Mouse (Mus musculus): ENCODE measurements at regions not wholly inside any gene's neighbourhood (a gene's known extent, or its start where the extent isn't known, plus 50 kb on each side); places are given as distances from the start of the nearest gene placed in this dataset.

DNA sequence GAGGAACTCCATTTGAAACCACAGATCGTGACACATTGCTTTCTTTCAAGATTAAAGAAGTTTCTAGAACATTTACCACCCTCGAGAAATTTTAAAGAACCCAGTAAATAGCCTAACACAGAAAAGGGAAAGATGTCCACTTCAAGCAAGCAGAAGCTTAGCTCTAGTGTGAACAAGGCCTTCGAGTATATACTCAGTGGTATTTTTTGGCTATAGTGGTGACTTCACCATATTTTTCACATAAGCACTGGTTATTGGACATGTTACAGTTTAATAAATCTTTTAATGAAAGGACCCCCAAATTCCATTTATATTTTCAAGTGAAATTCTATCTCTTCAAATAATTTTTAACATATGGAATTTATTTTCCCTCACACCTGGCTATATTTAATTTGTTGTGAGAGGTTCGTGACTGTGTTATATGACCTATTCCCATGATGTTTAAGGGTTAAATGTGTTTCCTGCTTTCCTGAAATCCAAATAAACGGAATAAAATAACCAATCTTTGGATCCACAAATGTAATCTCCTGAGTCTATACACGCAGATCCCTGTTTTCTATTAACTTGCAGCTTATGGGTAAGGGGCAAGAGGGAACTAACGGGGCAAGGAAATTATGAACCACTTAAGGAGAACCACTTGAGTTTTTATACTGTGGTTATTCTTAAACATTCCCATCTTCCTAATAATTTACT is 60.6 kb upstream of the Tas2r134 start:
- DNase-seq = no peak

DNA sequence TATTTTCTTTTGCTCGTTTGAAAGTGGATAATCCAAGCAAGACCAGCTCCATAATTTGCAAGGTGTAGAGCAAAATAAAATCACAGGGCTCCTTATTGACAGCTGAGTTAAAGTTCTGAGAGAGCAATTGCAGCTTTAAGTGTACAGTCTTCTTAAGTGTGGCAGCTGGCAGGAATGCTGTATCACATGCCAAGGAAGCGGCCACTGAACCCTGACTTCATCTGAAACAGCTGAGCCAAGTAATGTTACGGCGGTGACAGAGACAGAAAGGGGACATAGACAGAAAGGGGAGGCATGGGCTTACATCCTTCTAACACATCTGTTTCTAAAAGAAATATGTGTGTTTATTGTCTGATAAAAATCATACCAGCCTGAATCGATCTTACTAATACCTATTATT is 63.4 kb upstream of the Tas2r134 start:
- peak; percentile 9 to 22 for DNase-seq

DNA sequence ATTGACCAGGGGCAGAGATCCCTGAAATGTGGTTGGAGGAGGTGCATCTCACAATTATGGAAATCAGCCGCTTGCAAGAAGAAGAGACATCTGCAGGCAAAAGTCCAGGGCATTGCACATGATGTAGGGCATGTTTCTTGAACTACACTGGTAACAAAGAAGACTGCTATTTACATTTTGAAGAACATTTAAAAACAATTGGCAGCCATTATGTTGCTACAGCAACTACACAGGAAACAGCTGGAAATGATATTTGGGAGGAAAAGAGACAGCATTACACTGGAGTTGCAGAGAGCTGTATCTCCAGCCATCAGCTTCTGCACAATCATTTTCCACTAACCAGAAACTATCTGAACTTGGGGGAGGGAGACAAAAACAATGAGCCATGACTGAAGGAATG is 64.1 kb upstream of the Tas2r134 start:
- DNase-seq = no peak

DNA sequence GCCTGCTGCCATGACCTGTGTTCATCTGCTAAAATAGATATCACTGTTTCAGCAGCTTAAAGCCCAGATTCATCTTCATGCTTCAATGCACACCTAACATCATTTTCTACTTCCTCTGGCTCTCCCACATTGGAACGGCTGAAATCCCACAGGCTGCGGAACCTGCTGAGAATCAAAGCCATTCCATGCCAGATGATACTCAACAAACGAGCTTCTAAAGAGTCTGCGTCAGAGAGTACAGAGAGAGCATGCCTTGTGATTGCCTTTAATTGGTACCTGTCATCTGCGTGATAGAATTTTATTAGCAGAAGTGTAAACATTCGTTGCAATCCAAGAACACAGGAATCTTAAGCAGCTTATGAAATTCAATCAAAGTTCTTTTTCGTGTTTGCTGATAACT is 76.4 kb upstream of the Tas2r134 start:
- DNase-seq = peak; percentile 10 to 15

DNA sequence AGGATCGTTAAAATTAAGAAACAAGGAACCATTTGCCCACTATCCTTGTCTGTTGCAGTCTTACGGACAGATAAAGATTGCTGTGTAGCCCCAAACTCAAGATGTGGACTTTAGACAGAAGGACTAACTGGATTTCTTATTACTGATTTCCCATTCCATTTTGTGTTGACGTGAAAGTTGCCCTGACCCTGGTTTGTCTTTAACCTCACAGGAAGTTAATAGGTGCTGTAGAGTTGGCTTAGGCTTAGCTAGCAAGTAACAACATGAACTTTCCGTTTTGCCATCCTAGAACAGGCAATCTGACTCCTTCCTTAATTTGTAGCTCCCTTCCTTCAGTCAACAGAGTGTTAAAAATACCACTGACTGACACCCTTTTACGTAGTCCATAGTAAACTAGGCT is 78.2 kb upstream of the Tas2r134 start:
- DNase-seq = no peak

DNA sequence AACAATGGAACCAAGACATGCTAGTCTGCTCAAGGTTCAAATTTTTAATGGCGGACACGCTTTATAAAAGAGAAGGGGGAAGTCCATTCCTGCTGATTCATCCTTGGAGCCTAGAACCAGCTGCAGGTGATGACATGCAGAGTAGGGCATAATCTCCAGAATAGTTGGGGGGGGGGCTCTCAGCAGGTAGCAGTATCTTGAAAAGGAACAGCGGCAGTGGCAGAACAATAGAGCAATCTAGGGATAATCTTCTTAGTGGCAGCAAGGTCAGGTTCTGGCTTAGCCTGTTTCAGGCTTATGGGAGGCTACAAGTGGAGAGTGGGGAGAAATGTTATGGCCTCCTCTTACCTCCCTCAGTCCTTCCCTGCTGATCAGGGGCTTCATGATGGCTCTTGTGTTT is 81.1 kb upstream of the Tas2r134 start:
- no peak for DNase-seq

DNA sequence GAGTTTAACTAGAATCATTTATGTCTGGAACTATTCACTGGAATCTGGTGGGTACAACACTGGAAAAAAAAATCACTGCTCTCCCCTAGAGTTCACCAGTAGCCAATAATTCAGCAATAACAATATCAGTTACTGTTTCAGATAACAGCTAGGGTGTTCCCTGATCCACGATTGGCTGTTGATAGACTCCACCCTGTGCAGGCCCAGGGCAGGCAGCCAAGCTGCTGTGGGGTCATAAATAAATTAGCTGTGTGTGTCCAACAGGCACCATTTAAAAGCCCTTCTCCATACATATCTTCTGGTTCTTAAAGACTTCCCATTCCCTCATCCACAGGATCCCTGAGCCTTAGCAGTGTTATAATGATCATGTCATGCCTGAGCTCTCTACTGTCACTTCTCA is 83.4 kb upstream of the Tas2r134 start:
- peak in 1 of 2 experiments; percentile 6 for DNase-seq

DNA sequence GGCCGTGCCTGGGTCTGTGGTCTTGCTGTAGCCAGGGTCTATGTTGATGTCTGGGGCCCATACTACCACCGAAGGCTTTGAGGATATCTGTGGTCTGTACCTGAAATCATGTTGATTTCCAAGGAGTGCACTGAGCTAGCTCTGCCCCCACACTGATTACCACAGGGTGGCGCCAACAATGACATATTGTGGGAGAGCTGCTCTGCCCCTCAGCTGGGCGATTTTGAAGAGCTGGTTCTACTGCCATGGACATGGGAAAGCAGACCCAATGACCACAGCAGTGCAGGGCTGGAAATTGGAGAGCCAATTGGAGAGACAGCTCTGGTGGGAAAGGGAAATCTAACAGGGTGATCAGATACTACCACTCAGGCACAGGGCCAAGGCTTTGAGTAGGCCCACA is 85.0 kb upstream of the Tas2r134 start:
- peak; percentile 44 to 55 for DNase-seq

DNA sequence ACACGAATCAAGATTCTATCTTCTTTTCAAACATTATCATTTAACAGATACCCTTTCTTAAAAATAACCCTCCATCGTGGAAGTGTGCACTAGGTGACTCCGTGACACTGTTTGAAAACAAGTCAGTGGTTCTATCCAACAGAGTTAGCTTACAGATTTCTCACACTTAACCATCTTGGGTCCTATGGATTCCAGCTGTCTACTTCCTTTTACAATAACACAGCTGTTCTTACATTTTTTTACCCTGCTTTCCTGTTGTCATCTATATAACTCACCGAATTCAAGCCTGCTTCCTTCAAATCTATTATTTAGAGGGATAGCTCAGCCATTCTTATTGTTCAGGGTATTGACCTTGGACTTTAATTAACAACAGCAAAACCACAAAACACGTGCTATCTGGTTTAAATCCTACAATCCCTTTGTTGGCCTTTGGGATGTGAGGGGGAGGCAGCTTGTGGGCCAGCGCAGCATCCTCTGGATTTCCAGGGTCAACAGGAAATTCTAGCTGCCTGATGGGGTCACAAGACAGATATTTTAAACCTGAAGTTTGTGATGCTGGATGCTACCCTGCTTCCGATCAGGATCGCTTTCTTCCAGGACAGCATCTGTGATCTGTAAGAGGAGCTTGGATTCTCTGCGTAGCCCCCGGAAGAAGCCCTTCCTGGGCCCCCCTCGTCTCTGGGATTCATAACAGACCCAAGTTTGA is 94.4 kb upstream of the Tas2r134 start:
- no peak for DNase-seq

DNA sequence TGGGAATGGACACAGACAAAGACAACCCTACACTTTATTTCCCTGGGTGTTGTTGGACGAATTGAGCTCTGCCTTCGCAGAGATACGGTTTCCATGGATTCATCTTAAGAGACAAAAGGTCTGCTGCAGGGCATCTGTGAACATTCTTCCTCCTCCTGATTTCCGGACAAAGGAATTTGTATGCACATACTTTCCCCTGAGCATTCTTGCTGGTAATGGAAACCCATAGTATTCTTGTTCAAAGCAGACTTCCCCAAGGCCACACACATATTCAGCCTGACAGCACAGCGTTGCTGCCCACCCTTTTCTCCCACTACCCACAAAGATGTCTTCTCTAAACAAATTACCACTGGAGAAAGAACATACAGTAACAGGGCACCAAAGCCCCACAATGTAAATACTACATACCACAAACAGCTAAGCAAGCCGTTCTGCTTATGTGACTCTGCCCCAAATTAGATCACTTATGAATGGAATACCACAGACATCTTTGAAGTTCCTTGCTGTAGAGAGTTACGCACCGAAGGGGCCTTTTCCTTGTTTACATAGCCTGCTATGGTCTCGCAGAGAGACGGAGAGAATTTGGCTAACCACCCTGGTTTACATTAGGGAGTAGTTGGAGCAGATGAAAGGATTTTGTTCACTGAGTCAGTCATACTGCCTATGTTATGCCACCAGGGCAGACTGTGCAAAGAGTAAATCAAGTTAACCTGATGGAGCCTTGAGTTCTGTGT is 96.0 kb upstream of the Tas2r134 start:
- DNase-seq = no peak

DNA sequence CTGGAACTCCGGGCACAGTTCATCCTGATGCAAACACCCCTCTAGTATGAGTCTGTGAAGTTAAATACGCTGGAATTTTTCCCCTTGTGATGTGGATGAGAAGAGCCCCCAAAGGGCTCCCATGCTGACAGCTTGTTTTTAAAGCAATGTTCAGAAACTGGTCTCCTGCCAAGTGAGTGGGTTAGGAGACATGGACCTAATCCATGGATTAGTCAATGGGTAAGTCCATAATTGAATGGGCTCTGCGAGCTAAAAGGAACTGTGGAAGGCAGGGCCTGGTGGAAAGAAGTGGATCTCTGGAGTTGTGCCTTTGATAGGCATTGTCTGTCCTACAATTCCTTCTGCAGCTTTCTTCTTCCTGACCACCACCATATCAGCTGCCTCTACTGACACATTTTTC is 104.5 kb upstream of the Tas2r134 start:
- no peak for DNase-seq

DNA sequence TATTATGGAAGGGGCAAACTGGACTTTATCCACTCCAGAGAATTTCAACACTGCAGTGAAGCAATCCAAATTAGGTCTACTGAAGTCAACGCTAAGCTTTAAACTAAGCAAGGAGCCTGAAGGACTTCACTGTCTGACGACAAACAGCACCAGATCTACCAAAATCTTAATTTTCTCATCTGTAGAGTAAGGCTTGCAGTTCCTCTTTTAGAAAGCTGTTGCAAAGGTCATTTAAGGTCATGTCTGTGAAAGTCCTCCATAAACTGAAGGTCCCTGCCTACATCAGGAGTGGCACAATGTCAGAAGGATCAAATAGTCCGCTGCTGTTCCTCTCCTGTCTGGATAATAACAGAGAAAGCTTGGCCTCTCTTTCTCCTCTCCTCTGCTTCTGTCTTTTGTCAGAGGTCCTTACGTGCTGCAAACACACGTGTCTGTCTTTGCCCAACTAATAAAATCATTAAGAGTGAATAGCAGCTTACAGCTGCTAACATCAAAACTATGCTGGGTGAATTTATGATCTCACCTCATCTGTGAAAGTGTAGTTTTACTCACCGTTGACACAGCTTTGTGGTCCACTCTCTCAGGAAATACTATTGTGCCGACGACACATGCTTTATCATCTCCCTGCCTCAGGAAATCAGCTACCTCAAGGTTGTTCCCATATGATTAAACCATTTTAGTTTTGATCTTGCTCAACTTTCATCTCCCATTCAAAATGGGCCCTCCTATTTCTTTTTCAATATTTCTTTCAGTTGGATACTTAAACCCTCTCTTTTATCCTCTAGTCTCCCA is 117.9 kb upstream of the Tas2r134 start:
- DNase-seq = no peak

DNA sequence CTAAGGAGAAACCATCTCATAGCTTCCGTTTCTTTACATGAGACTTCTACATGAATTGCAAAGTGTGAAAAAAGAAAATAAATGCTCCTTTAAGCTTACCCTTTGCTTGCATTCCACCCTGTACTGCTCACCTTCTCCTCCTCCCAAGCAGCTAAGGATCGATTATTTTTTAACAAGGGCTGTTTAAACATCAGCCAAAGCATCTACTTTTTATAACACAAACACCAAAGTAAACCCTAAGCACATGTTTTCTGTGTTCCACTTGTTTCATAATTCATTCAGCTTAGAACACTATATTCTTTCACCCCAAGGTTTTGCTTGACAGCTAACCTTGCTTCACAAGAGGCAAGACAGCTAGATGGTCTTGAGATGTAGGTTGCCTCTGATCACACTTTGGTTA is 129.4 kb upstream of the Tas2r134 start:
- no peak for DNase-seq

DNA sequence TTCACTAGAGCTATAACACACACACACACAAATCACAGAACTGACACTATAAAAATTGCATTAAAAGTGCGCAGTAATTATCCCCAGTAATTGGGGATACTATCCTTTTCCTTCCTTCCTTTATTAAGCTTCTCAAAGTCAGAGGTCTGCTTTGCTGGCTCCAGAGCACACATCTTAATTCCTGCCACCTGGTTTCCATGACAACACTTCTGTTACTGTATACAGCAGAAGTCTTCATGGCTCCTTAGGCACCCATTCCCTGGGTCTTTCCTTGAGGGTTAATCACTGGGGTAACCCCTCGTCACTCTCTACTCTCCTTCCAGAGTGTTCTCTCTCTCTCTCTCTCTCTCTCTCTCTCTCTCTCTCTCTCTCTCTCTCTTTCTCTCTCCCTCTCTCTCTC is 153.6 kb upstream of the Tas2r134 start:
- DNase-seq = no peak

DNA sequence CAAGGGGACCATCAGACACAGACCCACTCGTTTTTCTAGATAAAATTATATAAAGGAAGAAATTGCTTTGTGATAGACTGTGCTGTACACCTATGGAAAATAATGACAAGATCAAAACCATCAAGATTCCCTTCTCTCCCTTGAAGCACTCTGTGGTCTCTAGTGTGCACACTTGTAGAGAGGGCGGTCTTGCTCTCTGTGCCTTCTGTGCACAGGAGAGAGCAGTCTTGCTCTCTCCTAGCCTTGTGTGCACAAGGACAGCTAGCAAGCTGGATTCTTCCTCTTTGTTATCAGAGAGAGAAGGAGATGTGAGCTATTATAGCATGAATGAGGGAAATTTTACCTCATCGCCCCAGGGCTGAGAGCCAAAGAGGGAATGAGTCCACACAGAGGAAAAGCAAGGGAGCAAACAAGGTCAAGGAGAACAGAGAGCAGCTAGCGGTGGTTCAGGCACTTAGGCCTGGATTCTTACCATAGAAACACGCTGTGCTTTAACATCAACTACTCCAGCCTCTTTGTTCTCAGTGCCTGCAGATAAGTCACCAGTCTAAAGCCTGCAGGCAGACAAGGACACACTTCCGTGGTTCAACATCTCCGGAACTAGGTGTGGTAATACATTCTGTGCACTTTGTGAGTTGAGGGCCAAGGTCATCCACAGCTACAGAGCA is 160.2 kb upstream of the Tas2r134 start:
- DNase-seq = no peak

DNA sequence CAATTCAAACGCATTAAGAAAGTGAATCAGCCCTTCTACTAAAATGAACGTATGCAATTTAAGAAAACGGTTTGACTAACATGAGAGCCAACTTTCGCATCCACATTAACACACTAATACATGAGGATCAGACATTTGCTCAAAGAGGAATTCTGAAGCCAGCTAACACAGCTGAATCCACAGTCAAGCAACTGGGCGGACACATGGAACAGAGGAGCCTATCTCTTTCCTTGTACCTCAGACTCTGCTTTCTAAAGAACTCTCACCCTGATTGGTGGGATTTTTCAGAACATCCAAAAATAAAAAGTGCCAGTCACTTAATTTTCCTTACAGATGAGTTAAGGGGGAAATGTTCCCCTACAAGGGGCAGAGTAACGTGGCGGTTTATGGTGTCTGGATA is 161.3 kb upstream of the Tas2r134 start:
- DNase-seq = no peak

DNA sequence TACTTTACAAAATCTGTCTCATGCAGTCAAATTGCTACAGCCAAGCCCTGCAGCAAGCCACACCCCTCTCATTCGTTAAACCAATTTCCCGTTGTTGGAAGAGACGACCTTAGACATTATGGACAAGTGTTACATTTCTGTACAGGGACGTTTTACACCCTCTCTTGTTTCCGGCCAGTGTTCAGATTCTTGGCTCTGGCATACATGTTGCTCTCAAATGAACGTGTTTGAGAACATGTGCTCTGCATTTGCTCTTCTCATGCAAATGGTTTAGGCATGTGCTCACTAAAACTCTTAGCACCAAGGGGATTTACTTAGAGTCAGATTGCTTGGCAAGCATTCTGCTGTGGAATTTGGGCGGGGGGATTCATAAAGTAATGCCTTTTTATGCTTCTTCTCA is 161.7 kb upstream of the Tas2r134 start:
- DNase-seq = no peak

DNA sequence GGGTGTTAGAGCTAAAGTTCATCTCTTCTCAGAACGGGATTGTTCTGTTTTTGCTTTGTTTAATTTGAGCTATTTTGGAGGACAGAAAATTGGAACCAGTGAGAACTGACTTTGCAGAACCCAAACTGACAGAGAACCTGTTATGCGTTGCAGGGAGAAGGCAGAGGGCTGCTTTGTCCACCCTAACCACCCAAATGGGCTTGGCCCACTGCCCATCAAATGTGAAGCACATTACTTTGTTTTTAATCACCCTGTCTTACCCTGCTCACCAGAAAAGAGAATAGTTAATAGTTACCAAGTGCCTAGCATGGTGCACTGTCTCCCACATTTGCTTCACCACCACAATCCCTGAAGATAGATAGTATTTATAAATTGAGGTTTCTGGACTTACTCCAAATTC is 163.0 kb upstream of the Tas2r134 start:
- peak in 1 of 2 experiments; percentile 14 for DNase-seq

DNA sequence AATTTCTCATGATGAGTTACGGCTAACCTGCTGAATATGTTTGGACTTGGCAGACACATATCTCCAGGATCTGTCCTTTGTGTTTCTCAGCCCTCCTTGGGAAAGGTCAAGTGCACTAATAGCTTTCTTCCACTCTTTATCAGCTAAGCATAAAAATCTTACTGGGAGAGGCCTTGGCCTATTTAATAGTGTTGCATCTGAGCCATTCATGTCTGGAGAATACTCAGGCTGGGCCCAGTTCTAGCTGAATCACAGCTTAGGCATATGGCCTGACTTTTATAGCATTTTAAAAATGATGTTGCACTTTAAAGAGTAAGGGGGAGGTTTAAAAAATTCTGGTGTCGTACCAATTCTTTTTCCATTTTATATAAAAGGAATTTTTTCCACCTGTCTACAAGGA is 166.4 kb upstream of the Tas2r134 start:
- no peak for DNase-seq

DNA sequence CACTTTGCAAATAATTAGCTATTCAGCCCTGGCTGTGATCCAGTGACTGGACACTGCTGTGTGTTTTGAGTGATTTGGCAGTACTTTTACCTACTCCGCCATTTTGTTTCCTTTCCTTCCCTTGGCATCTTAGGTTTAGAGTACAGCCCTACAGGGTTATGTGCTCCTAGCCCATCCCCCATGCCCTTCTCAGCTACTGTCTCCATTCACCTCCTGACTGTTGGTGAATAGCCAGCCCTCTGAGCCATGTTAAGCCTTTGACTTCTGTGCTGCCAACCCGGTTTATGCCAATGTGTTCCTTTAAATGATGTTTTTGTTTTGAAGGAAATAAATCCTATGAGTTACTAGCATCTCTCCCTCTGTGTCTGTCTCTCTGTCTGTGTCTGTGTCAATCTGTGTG is 167.8 kb upstream of the Tas2r134 start:
- DNase-seq = peak; percentile 72 to 81

DNA sequence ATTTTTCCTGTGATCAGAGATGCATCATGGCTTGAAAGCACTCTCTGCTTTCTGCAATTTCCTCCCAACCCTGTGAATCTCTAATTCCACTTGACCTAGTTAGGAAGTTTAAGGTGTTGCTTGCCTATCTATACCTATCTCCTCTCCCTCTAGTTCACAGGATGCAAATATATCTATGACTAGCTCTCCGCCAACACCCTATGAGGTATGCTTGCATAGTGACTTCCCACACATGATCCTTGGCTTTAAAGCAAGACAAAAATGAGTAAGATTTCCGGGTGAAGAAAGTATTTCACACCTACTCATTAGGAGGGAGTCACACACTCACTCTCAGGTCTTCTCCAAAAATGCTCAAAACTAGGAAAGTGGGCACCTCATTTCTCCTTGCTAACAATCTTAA is 169.6 kb upstream of the Tas2r134 start:
- no peak for DNase-seq

DNA sequence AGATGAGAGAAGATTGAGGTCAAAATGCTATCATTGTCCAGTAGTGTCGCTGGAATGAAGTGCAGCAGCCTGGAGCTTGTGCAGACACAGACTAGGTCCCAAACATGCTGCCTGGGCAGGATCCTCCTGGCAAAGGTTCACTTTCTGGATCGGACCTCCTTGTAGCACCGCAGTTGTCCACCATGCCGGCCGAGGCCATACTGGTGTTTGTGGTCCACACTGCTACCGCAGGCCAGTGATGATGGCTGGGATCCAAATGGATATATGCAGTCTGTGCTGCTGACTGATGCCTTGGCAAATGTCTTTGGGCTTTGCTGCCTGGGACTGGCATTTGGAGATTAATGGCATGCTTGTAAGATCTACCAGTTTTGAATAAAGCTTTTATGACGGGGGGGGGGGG is 174.5 kb upstream of the Tas2r134 start:
- peak; percentile 70 to 78 for DNase-seq

DNA sequence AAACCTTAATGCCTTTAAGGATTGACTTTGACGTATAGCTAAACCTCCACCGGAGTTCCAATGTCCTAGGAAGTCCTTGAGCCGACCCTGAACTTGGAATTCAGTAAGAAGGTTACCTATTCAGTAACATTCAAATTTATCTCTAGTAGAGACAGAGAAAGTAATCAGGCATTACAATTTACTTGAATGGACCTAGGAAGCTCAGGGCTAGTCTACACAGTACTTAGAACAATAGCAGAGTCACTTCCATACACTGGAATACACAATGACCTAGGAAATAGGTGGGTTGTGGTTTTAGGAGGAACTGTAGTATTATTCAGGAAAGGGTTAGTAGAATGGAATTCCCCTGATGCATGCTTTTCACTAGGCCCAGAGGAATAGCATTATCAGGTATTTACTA is 179.2 kb upstream of the Tas2r134 start:
- DNase-seq = no peak

All from cerebellum, postnatal 10 days (tissue).